Mouse (Mus musculus): ENCODE measurements at regions not wholly inside any gene's neighbourhood (a gene's known extent, or its start where the extent isn't known, plus 50 kb on each side); places are given as distances from the start of the nearest gene placed in this dataset.

GRCm38 (mm10) chr12:47351229-47351628 is 532.5 kb upstream of the Nova1 start:
- TF ChIP-seq CTCF (IDR thresholded peaks at IDR 0.05; ENCODE audit: borderline replicate concordance, insufficient read depth, low read length): no peak
- no peak for TF ChIP-seq POLR2A (IDR thresholded peaks at IDR 0.05; ENCODE audit: low read depth, low read length)
